Mouse (Mus musculus): Measurements from ENCODE around the gene Minpp1. TPM values are rescaled to one million over a fixed set of nuclear protein-coding genes. Genes with fewer than 3 reads are reported as not detected.
A peak's percentile ranks its signal among the peaks of the same experiment; 100 is the strongest.

Minpp1 gene
- polyA plus RNA-seq, 1 experiment from 2014 or later = 71.9 TPM

- H3K27me3 ChIP-seq (ENCODE audit: insufficient read depth, low read length) = no peaks in the 10 kb centered on the region
- TF ChIP-seq CTCF (IDR thresholded peaks at IDR 0.05; ENCODE audit: low read depth) (no peak), EP300 (IDR thresholded peaks at IDR 0.05; ENCODE audit: low read depth) (peak; percentile 47)
- H3K27ac ChIP-seq (ENCODE audit: low read depth) = peak overlapping the region; percentile 55
- H3K9ac ChIP-seq (replicated peaks) = no peak overlapping the region
- H3K4me3 ChIP-seq (ENCODE audit: low read depth, low read length) = no peak overlapping the region
- H3K4me2 ChIP-seq (ENCODE audit: low read depth, low read length) = no peak overlapping the region
- no peaks in the 10 kb centered on the region for H3K36me3 ChIP-seq (replicated peaks; ENCODE audit: insufficient read depth, low read length)
- WGBS (ENCODE audit: insufficient replicate concordance) = 80% methylated on average over 5 of the region's 5 CpGs
- ATAC-seq = peak; percentile 65
- no peak for DNase-seq
- no peaks in the 10 kb centered on the region for H3K9me3 ChIP-seq (ENCODE audit: low read length)
- H3K4me1 ChIP-seq (ENCODE audit: insufficient read depth) = peaks cover 40% of the 10 kb centered on the region
Measured at GRCm38 (mm10) chr19:32527139-32527538, 41.6 kb downstream of the Minpp1 start.

GRCm38 (mm10) chr19:32528723-32529122 is 43.2 kb downstream of the Minpp1 start:
- H3K27ac ChIP-seq (ENCODE audit: low read depth) = peak overlapping the region; percentile 72
- peaks cover 37% of the 10 kb centered on the region for H3K4me1 ChIP-seq (ENCODE audit: insufficient read depth)
- TF ChIP-seq CTCF (IDR thresholded peaks at IDR 0.05; ENCODE audit: low read depth) (no peak), EP300 (IDR thresholded peaks at IDR 0.05; ENCODE audit: low read depth) (peak; percentile 56; the same call in 1 of the 2 replicates)
- no peak overlapping the region for H3K4me2 ChIP-seq (ENCODE audit: low read depth, low read length)
- no peak overlapping the region for H3K4me3 ChIP-seq (ENCODE audit: low read depth, low read length)
- H3K36me3 ChIP-seq (replicated peaks; ENCODE audit: insufficient read depth, low read length) = no peaks in the 10 kb centered on the region
- DNase-seq = no peak
- peak; percentile 66 for ATAC-seq
- no peaks in the 10 kb centered on the region for H3K27me3 ChIP-seq (ENCODE audit: insufficient read depth, low read length)
- 28% methylated on average over 3 of the region's 3 CpGs for WGBS (ENCODE audit: insufficient replicate concordance)
- H3K9me3 ChIP-seq (ENCODE audit: low read length) = no peaks in the 10 kb centered on the region
- no peak overlapping the region for H3K9ac ChIP-seq (replicated peaks)

GRCm38 (mm10) chr19:32529252-32529942 is 43.8 kb downstream of the Minpp1 start:
- Histone ChIP-seq H3K4me3 (ENCODE audit: low read depth, low read length) (no peak overlapping the region), H3K9me3 (ENCODE audit: low read length) (no peaks in the 10 kb centered on the region), H3K4me2 (ENCODE audit: low read depth, low read length) (no peak overlapping the region), H3K4me1 (ENCODE audit: insufficient read depth) (peaks cover 31% of the 10 kb centered on the region), H3K9ac (replicated peaks) (no peak overlapping the region), H3K27me3 (ENCODE audit: insufficient read depth, low read length) (no peaks in the 10 kb centered on the region), H3K36me3 (replicated peaks; ENCODE audit: insufficient read depth, low read length) (no peaks in the 10 kb centered on the region), H3K27ac (ENCODE audit: low read depth) (peak overlapping the region; percentile 72)
- ATAC-seq = no peak
- TF ChIP-seq EP300 (IDR thresholded peaks at IDR 0.05; ENCODE audit: low read depth) = no peak
- TF ChIP-seq CTCF (IDR thresholded peaks at IDR 0.05; ENCODE audit: low read depth) = no peak
- 83% methylated on average over 11 of the region's 11 CpGs for WGBS (ENCODE audit: insufficient replicate concordance)
- DNase-seq = no peak

DNA sequence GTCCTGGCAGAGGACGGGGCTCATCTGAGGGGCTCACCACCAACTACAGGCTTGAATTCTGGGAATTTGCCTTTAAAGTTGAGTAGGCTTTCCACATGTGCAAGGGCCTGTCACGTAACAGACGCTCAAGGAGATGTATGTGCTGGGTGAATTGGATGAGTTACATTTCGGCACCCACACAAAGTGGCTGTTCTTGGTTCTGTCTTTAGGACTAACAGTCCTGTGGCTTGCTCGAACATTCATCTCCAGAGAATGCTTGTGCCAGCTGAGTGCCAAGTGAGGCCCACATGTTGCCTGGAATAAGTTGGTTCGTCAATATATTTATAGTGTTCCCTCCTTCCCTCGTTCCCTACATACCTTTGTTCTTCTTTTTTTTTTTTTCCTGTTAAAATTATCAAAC is 44.7 kb downstream of the Minpp1 start:
- no peak overlapping the region for H3K4me2 ChIP-seq (ENCODE audit: low read depth, low read length)
- WGBS (ENCODE audit: insufficient replicate concordance) = 85% methylated on average over 7 of the region's 7 CpGs
- peaks cover 31% of the 10 kb centered on the region for H3K4me1 ChIP-seq (ENCODE audit: insufficient read depth)
- H3K9ac ChIP-seq (replicated peaks) = no peak overlapping the region
- H3K27ac ChIP-seq (ENCODE audit: low read depth) = no peak overlapping the region
- H3K36me3 ChIP-seq (replicated peaks; ENCODE audit: insufficient read depth, low read length) = no peaks in the 10 kb centered on the region
- ATAC-seq (no peak), DNase-seq (no peak)
- H3K27me3 ChIP-seq (ENCODE audit: insufficient read depth, low read length) = no peaks in the 10 kb centered on the region
- H3K9me3 ChIP-seq (ENCODE audit: low read length) = no peaks in the 10 kb centered on the region
- no peak for TF ChIP-seq CTCF (IDR thresholded peaks at IDR 0.05; ENCODE audit: low read depth)
- TF ChIP-seq EP300 (IDR thresholded peaks at IDR 0.05; ENCODE audit: low read depth) = no peak
- no peak overlapping the region for H3K4me3 ChIP-seq (ENCODE audit: low read depth, low read length)

- DNase-seq (no peak), ATAC-seq (peak; percentile 40)
- Histone ChIP-seq H3K9ac (replicated peaks) (no peak overlapping the region), H3K4me2 (ENCODE audit: low read depth, low read length) (no peak overlapping the region), H3K27me3 (ENCODE audit: insufficient read depth, low read length) (no peaks in the 10 kb centered on the region), H3K9me3 (ENCODE audit: low read length) (no peaks in the 10 kb centered on the region), H3K4me1 (ENCODE audit: insufficient read depth) (peaks cover 19% of the 10 kb centered on the region), H3K36me3 (replicated peaks; ENCODE audit: insufficient read depth, low read length) (no peaks in the 10 kb centered on the region), H3K27ac (ENCODE audit: low read depth) (peak overlapping the region; percentile 66), H3K4me3 (ENCODE audit: low read depth, low read length) (no peak overlapping the region)
- no peak for TF ChIP-seq CTCF (IDR thresholded peaks at IDR 0.05; ENCODE audit: low read depth)
- peak; percentile 73; the same call in 1 of the 2 replicates for TF ChIP-seq EP300 (IDR thresholded peaks at IDR 0.05; ENCODE audit: low read depth)
- WGBS (ENCODE audit: insufficient replicate concordance) = 57% methylated on average over 3 of the region's 3 CpGs
Measured at GRCm38 (mm10) chr19:32532331-32532730, 46.8 kb downstream of the Minpp1 start.

DNA sequence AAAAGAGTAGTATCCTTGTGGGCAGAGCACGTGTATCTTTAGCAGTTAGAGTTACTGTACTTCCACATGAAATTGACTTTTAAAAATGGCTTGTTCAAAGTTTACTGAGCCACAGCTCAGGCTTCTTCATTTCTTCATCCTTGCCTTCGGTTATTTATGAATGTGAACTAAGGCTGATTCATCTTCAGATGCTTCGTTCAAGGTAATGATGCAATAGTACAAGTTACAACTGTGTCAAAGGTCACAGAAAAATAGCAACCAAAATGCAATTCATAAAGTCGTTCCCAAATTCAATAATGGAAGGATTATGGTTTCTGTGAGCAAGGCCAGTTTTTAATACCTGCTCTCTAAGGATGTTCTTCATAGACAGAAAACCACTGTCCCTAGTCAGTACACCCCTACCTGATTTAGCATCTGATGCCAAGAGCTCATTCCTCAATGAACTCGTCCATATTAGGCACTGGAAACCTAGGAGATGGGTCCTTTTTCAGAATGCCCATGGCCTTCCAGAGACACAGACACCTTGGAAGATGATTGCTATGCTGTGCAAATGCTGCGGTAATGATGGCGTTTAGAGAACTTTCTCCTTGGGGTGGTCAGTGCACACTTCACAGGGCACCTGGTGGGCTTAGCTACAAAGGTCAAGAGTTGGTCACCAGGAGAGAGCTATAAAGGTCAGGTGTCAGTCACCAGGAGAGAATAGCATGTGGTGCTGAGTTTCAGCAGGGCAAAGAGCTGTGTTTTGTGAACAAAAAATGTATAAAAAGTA is 47.4 kb downstream of the Minpp1 start:
- TF ChIP-seq EP300 (IDR thresholded peaks at IDR 0.05; ENCODE audit: low read depth) (no peak), CTCF (IDR thresholded peaks at IDR 0.05; ENCODE audit: low read depth) (no peak)
- Histone ChIP-seq H3K9me3 (ENCODE audit: low read length) (no peaks in the 10 kb centered on the region), H3K4me2 (ENCODE audit: low read depth, low read length) (no peak overlapping the region), H3K9ac (replicated peaks) (no peak overlapping the region), H3K27me3 (ENCODE audit: insufficient read depth, low read length) (no peaks in the 10 kb centered on the region), H3K4me1 (ENCODE audit: insufficient read depth) (peaks cover 16% of the 10 kb centered on the region), H3K36me3 (replicated peaks; ENCODE audit: insufficient read depth, low read length) (no peaks in the 10 kb centered on the region), H3K27ac (ENCODE audit: low read depth) (peak overlapping the region; percentile 66; the same call in 1 of the 2 replicates), H3K4me3 (ENCODE audit: low read depth, low read length) (no peak overlapping the region)
- ATAC-seq (no peak), DNase-seq (no peak)
- 68% methylated on average over 7 of the region's 7 CpGs for WGBS (ENCODE audit: insufficient replicate concordance)

Measured in liver, postnatal 0 days (tissue).